Comparison of ENCODE assay signal across 8 mouse cellular contexts in the genomic region with DNA sequence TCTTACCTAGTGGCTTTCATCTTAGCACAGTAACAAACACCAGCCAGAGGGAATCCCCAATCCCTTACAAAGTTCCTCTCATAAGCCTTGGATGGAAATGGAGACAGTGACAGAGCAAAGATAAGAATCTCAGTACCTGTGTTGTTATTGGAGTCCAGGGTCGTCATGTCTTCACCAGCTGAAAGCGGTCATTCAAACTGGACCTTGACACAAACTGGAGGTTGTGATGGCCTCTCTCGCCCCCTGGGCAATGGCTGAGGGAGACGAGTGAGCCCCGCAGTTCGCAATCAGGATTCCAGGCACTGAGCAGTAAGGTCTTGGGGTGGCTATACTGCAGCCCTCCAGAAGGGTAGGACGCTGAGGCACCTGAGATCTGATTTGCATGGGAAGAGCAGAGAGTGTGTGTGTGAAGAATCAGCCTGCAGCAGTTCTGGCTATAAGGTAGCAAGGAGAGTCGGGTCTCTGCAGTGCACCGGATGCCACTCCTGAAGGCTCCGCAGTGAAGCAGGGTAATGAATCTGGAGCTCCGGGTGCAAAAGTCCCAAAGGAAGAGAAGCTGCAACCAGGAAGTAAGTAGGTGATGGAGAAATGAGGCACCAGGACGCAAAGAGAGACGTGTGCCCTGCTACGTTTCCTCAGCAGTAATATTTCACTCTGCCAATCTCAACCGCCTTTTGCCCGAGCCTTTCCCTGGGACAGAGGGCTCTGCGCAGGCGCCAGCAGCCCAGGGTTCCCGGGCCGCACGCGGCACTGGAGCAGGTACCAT. TPM values are rescaled to one million over a fixed set of nuclear protein-coding genes. Genes with fewer than 3 reads are reported as not detected.
DNase-seq lines count a peak whose midpoint lies in the region; ATAC-seq and TF ChIP-seq lines count a peak whose summit lies in the region.

Gene Nr1d1 (minus strand): TSS at position 752 of the 766 bp plus-strand sequence.

- peak; percentile 2 for ATAC-seq in Patski
- no peak; the same call in none of the 2 replicates for ATAC-seq in hindbrain, postnatal 0 days

- peak within 1 kb of the TSS; percentile 59 for H3K9ac ChIP-seq in hindbrain, postnatal 0 days (replicated peaks; ENCODE audit: low read length)

- peaks cover 16% of the 10 kb centered on the region; the same call in 1 of the 2 replicates for H3K36me3 ChIP-seq in hindbrain, postnatal 0 days (ENCODE audit: insufficient read depth, low read length)
- H3K36me3 ChIP-seq in macrophage (ENCODE audit: inconsistent target), result peaks cover 16% of the 10 kb centered on the region; the same call in 1 of the 2 replicates

- intact Hi-C loops in gastrocnemius, adult 2 months (cut with DNase I), result loop anchor here (1.0 to 5.0 kb wide), 2 partner anchors 9 to 397 kb away; no protein-coding TSS in a partner anchor

- H3K4me1 ChIP-seq in hindbrain, postnatal 0 days (ENCODE audit: insufficient read depth, low read length), result peaks cover 30% of the 10 kb centered on the region

- H3K27ac ChIP-seq in gastrocnemius, adult 2 months, result peak within 1 kb of the TSS; percentile 100
- peak within 1 kb of the TSS; percentile 84 for H3K27ac ChIP-seq in hindbrain, postnatal 0 days
- H3K27ac ChIP-seq in macrophage, result peak within 1 kb of the TSS; percentile 93

- H3K9me3 ChIP-seq in hindbrain, postnatal 0 days (ENCODE audit: low read length), result no peaks in the 10 kb centered on the region

- in situ Hi-C loops in Patski (cut with MboI; ENCODE audit: low pct_unique_long_range_greater_than_20kb), result no loop called here

- DNase-seq in kidney, postnatal 10 days, result peak; percentile 22
- DNase-seq in kidney, postnatal 4 days, result no peak
- no peak for DNase-seq in Patski (ENCODE audit: low read depth, low spot score)
- DNase-seq in gastrocnemius, adult 2 months, result no peak
- no peak for DNase-seq in hindbrain, postnatal 0 days (ENCODE audit: low spot score)
- DNase-seq in thymus, postnatal 25 days, result no peak
- DNase-seq in T-cell, adult 2 months (ENCODE audit: low spot score), result no peak

- POLR2A ChIA-PET in Patski (lab: Charles Lee), result interaction anchor here (0.8 to 5.1 kb wide), 6 partner anchors 12 to 67 kb away, joined by 3 to 48 read pairs (median 6); partner anchors contain the start of genes Msl1 and Thra

- 1% methylated on average over 22 of the region's 22 CpGs for WGBS in hindbrain, postnatal 0 days
- whole genome bisulfite sequencing in macrophage (ENCODE audit: missing documents), result 0% methylated on average over 22 of the region's 22 CpGs

- H3K27me3 ChIP-seq in Patski, result no peaks in the 10 kb centered on the region
- H3K27me3 ChIP-seq in hindbrain, postnatal 0 days (ENCODE audit: insufficient read depth, low read length), result no peaks in the 10 kb centered on the region

- TF ChIP-seq CTCF in Patski (IDR thresholded peaks at IDR 0.05), result no peak
- TF ChIP-seq CTCF in gastrocnemius, adult 2 months (IDR thresholded peaks at IDR 0.05), result no peak
- peak; percentile 9; the same call in 1 of the 2 replicates for TF ChIP-seq CTCF in hindbrain, postnatal 0 days (IDR thresholded peaks at IDR 0.05; ENCODE audit: low read depth)

- peak within 1 kb of the TSS; percentile 76 for H3K4me2 ChIP-seq in hindbrain, postnatal 0 days (ENCODE audit: low read depth, low read length)

- H3K79me2 ChIP-seq in macrophage (ENCODE audit: inconsistent target), result no peaks in the 10 kb centered on the region

- peak within 1 kb of the TSS; percentile 87 for H3K4me3 ChIP-seq in gastrocnemius, adult 2 months
- H3K4me3 ChIP-seq in hindbrain, postnatal 0 days (ENCODE audit: low read length), result peak within 1 kb of the TSS; percentile 42
- peak within 1 kb of the TSS; percentile 73 for H3K4me3 ChIP-seq in macrophage (ENCODE audit: inconsistent target)

- CTCF ChIA-PET in Patski (lab: Charles Lee), result interaction anchor here (7.3 kb wide), 1 partner anchor 13 kb away, joined by 74 read pairs; no protein-coding TSS in a partner anchor

RNA-seq across cellular contexts. Expression of gene Nr1d1, which starts in this region (rescaled TPM):
- polyA plus RNA-seq in Patski (2021) (37.2 TPM), macrophage (2018) (3.0 to 7.6 TPM (median 4.9 TPM) in 3 replicates)
- total RNA-seq in gastrocnemius, adult 2 months (2021), result 100 to 1,000 TPM in 1 of 2 experiments, 10 to 100 TPM in 1; 56.3 to 152 TPM
- 7.5 and 8.6 TPM in 2 replicates for total RNA-seq in hindbrain, postnatal 0 days (2014; rRNA removed)
- 10.2 and 13.5 TPM in 2 replicates for polyA plus RNA-seq in hindbrain, postnatal 0 days (2015; fragmentation: Nextera tagmentation; extraction: Ambion mirVana)
- total RNA-seq in macrophage (2018; cell fraction: chromatin; rRNA removed), result 10 to 100 TPM in 3 of 26 experiments, 1 to 10 TPM in 19, under 1 TPM in 2, not detected in 2; 0.22 to 19.5 (median 1.8) TPM
- total RNA-seq in macrophage (2018; cell fraction: cytosol; rRNA removed), result 10 to 100 TPM in 3 of 26 experiments, 1 to 10 TPM in 22, under 1 TPM in 1; 0.80 to 16.2 (median 2.0) TPM
- total RNA-seq in macrophage (2018; cell fraction: nucleus; rRNA removed), result 10 to 100 TPM in 6 of 26 experiments, 1 to 10 TPM in 14, under 1 TPM in 6; 0.30 to 28.5 (median 1.6) TPM
